Mouse (Mus musculus) layer of hippocampus, adult 6 months (tissue): ENCODE results near the gene Sv2b. TPM values are rescaled to one million over a fixed set of nuclear protein-coding genes. Genes with fewer than 3 reads are reported as not detected.

Source experiments
- long read RNA-seq, 2 experiments: library from polyadenylated mRNA; unstranded; transcript quantifications; one replicate each; pipeline ENCODE4 v2.0.0; 2019 to 2020
- polyA plus RNA-seq: library from polyadenylated mRNA; unstranded; fragments of <200 nt; fragmentation: Nextera tagmentation; gene quantifications from 2 replicates; pipeline ENCODE4 v1.2.3, GENCODE M21; 2021

Gene Sv2b
- 58.1 and 79.8 TPM in 2 replicates for polyA plus RNA-seq
- long read RNA-seq, experiment 1, full-length matches to known transcripts, result 34 of 124 reads
- long read RNA-seq, experiment 1, partial matches to known transcripts, result 41 of 124 reads
- long read RNA-seq, experiment 1, other reads (novel, unspliced or antisense), result 49 of 124 reads
- long read RNA-seq, experiment 2, full-length matches to known transcripts, result 354 of 469 reads
- long read RNA-seq, experiment 2, partial matches to known transcripts, result 40 of 469 reads
- long read RNA-seq, experiment 2, other reads (novel, unspliced or antisense), result 75 of 469 reads

GRCm38 (mm10) chr7:75308457-75309312, at the start of gene Sv2b:
Gene Sv2b, minus strand, starts transcription at chr7:75309262.

Other genes starting within 250 kb of the Sv2b start
- gene Akap13, start 146.3 kb upstream of the Sv2b start, polyA plus RNA-seq, result 18.8 and 19.2 TPM in 2 replicates